Mouse (Mus musculus): ENCODE measurements around the gene Disp2.

Gene Disp2

DNA sequence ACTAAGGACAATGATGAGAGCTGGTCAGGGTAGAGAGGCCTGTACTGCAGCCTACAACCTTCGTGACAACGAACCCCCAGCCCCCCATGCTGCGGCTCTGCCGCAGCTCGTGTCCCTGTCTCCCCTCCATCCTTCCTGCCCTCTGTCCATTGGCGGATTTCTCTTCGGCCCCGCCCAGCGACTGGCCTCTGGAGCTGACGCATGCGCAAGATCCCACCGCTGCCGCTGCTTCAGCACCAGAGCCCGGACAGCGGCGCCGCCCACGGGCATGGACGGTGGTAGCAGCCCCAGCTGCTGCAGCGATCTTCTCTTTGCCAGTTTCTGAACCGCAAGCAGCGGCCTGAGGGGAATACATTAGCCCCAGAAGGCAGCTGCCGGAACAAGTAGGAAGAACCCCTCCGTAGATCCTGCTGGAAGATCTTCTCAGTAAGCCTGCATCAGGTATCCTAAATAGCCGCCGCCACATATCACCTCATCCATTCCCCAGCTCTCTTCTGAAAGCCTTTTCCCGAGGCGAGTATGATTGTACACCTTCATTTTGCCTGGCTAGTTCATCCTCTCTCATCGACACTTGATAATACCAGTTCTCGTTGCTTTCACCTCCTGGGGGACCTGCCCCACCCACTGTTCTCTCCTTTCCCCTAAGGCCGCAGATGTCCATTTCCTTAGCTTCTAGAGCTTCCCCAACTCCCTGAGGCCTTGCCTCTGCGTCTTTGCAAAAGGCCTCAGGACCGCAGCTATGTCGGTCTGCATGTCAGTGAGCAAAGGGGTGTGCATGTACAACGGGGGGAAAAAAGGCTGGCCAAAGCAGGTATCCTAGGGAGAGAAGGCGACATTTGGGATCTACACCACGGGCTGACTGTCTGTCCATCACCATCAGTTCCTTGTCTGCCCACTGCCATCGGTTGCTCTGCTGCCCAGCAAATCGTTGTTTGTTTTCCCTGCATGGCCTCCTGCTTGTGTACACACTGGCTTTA, at the start of gene Disp2:
Gene Disp2 (plus strand): TSS at position 216 of the 977 bp plus-strand sequence.
- peak; percentile 26 to 51 for DNase-seq (ENCODE audit: low read depth in 2 of 2, low spot score in 2 of 2)

DNA sequence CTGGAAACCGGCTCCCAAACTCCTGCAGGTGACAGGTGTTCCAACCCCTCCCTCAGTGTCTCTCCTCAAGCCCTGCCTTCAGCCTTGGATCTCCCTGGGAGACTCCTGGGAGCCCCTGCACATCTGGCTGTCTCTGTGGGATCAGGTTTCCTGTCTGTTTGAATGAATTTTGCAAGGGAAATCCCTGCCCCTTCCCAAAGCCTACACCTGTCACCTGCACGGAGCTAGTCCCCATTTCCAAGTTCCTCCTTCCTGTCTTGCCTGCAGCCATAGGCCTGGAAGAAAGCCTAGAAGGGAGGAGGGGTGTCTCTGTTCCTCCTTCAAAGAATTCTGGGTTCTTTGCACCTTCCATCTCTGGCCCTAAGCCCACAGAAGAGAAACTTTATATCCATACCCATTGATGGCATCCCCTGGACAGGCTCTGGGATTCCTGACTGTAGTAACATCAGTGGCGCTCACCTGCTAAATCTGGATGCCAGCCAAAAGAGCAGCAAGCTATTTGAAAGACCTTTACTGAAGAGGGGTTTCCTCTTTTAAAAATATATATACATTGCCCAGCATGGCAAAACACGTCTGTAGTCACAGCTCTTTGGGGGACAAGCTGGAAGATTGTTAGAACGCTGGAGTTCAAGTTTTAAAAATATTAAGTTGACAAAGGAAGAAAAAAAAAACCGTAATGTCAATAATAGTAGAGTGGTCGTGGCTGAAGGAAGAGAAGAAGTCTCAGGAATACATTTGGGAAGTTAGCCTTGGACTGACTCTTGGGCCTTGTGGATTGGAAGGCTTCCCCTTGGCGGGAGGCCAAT, 49.5 kb upstream of the Disp2 start:
- no peak for DNase-seq (ENCODE audit: low read depth in 2 of 2, low spot score in 2 of 2)

DNA sequence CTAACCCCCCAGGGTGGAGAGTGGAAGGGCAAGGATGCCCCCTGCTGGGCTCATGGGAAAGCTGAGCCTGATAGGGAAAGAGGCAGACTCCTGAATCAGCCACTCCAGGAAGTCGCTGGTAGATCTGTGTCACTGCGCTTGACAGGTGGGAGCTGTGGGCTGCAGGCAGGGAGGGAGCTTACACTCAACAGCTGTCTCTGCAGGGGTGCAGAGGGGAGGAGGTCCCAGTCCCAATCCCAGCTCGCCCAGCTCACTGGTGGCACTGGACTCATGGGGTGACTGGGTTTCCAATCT, 49.0 kb upstream of the Disp2 start:
- peak in 1 of 2 experiments; percentile 42 for DNase-seq (ENCODE audit: low read depth in 2 of 2, low spot score in 2 of 2)

DNA sequence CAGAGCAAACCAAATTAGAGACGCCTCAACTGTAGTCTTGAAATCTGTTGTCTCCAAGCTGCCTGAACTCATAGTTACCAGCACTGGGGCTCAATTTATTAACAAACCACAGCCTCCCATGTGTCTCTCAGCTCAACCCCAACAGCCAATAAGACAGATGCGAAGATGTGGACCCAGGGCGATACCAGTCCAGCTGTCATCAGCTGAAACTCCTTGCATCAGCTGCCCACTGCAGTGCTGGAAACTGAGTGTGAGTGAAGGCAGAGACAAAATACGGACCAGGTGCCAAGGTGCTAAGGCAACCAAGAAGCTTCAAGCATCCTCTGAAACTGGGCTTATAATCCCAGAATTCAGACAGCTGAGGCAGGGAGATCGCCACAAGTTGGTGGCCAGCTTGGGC, 47.5 kb upstream of the Disp2 start:
- no peak for DNase-seq (ENCODE audit: low read depth in 2 of 2, low spot score in 2 of 2)

DNA sequence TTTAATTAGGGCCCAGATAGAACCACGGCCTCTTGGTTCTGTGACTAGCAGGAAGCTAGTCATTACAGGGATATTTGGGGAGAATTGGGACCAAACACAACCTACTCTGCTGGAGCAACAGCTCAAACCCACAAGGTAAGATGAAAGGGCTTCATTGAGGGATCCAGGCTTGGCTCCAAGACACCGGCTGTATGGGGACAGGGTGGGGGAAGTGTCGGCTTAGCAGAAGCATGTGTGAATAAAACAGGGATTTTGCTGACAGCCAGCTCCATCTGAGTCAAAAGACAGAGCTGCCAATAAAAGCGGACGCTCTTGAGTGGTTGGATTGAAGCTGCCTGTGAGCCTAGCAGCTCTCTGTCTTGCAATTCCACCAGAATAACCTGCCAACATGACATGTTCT, 46.2 kb upstream of the Disp2 start:
- no peak for DNase-seq (ENCODE audit: low read depth in 2 of 2, low spot score in 2 of 2)

DNA sequence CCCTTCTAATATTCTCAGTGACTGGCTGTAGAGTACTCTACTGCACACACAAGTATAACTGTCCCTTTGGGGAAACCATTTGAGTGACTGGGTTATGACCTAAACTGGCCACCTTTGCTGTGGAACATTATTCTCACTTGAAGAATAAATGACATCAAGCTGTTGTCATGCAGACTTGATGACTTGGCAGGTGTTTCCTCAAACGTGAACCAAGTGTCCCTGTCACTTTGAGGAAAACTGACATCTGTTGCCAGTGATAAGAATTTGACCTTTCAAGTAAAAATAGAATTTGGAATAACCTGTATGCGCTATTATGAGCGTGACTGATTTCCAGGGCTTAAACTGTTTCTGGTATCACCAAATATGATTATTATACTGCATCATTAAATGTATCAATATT, 39.2 kb upstream of the Disp2 start:
- DNase-seq (ENCODE audit: low read depth in 2 of 2, low spot score in 2 of 2): no peak

DNA sequence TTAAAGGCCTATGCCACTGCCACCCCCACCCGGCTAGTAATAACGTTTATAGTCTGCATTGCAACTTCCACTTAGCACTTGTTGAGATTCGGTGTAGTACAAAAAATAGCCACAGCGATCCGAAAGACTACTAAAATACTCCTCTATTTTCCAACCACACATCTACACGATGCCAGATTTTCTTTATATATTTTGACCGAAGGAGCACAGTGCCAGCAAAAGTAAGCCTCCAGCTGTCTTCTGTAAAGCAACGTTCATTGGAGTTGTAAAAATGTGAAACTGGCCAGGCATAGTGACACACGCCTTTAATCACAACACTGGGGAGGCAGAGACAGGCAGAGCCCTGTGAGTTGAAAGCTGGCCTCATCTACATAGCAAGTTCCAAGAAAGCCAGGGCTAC, 38.3 kb upstream of the Disp2 start:
- DNase-seq (ENCODE audit: low read depth in 2 of 2, low spot score in 2 of 2): no peak

DNA sequence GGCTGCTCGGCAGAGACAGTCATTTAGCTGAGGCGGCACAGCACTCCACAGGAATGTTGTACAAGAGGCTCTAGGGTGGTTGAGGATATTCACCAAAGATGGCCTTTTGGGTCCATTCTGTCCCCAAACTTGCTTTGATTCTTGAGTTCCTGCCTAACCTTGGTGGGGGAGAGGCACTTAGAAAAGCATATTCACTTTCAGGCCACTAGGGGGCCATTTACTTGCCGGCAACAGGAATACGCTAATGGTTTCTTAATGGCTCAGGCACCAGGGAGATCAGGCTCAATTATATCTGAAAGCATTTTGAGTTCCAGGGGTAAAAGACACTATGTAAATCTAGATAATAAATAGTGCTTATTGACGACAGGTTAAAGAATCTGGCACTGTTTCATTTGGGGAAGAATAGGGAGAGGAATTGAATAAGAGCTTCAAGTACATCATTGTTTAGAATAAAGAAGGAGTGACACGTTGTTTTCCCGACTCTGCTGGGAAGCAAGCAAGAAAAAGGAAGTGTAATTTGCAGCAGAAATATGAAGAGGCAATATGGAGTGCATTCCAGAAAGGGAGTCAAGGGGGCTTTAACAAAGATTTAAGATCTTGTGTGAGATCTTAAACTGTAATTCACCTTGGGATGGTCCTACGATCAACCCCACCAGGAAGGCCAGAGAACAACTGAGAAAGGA, 36.1 kb upstream of the Disp2 start:
- DNase-seq (ENCODE audit: low read depth in 2 of 2, low spot score in 2 of 2): peak in 1 of 2 experiments; percentile 50

DNA sequence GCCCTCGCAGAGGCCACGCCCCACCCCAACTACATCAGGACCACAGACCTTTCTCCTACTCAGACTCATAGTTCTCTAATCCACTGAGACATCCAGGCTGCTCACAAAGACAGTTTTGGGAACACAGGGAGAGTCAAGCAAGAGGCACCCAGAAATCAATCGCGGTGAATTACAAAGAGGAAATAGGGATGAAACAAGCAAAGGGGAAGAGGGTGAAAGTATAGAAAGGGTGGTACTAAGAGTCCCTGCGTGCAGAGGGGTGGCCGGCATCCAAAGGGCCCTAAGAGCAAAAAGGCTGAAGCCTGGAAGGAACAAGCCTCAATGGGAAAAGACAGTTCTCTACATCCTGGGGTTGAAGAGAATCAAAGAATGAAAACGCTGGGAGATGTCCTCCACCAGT, 34.9 kb upstream of the Disp2 start:
- DNase-seq (ENCODE audit: low read depth in 2 of 2, low spot score in 2 of 2): no peak

DNA sequence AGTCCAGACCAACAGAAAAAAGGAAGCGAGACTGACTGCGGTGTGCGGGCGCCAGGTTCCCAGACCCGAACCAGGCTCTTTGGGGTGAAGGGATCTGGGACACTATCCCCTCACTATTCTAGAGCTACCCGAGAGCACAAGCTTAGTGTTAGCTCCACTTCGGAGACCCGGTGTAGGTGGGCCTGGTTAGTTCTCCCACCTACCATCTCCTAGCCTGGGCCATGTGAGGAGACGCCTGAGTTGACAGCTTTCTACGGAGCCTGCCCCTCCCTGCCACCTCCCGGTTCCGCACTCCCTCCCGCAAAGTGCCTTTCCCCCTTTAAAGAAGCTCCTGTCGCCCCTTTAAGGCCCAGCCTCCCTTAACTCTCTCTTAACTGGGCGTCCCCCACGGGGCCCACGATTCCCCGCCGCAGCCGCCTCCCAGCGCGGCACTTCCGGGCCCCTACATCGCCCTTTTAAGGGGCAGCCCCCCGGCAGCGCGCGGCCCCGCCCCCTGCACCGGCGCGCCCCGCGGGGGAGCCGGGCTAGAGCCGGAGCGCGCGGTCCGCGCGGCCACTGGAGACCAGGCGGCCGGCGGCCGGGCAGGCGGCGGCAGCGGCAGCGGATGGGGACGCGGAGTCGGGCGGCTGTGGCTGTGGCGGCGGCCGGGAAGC, 34.2 kb upstream of the Disp2 start, which contains the start of gene Inafm2:
Gene Inafm2 (plus strand): TSS at position 527 of the 653 bp plus-strand sequence.
- DNase-seq (ENCODE audit: low read depth in 2 of 2, low spot score in 2 of 2): peak; percentile 81 to 85

DNA sequence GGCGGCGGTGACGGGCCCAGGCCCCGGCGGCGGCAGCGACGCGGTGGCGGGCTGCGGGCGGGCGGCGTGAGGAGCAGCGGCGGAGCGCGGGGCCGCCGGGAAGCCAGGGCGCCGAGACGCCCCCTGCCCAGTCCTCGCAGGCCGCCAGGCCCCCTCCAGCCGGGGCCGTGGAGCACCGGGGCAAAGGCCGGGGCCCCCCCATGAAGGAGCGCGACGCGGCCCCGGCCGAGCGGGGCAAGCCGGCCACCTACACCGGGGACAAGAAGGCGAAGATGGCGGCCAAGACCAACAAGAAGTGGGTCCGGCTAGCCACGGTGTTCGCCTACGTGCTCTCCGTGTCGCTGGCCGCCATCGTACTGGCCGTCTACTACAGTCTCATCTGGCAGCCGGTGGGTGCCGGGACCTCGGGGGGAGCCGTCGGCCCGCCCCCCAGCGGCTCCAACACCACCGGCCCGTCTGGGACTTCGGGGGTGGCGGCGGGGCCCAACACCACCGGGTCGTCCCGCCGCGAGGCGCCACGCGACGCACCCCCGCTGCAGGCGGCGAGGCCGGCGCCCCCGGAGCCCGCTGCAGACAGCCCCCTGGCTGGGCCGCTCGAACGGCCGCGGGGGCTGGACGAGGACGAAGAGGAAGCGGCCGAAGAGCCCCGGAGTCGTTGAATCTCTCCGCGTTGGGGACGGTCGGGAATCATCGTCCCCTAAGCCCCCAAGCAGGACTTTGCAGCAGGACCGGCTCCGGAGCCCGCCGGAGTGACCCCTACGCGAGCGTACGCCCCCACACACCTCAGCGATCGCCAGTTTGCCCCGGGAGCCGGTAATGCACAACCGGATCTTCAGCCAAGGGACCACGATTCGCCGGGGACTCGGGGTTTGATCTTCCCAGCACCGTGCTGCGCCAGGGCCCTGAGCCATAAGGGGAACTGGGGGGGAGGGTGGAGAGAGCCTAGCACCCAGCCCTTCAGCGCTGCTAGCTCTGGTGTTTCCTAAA, 33.3 kb upstream of the Disp2 start:
- DNase-seq (ENCODE audit: low read depth in 2 of 2, low spot score in 2 of 2): peak in 1 of 2 experiments; percentile 29

DNA sequence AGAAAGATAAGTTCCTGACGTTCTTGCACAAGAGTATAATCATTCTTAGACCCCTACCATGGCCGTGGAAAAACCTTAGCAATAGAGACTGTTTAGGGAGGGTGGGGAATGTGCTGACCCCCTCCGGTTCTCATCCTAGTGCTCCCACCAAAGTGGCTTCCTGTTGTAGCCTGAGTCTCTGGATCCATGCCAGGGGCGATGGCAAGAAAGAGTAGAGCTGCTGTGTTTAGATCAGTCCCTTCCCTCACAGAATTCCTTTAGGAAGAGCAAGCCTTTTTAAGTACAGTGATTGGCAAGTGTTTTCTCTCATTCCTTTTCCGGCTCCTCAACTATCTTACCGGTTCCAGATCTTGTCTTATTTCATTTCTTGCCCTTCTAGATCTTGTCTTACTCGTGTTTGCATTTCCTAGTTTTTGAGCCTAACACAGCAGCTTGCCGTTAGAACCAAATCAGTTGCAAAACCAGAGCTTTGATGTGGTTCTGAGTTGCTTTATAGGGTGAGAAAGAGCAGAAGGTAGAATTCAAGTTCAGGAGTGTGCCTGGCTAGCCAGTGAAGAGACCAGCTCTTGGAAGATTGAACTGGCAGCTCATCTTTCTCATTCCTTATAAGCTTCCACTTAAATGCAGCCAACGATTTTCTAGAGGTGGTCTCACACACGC, 32.1 kb upstream of the Disp2 start:
- peak in 1 of 2 experiments; percentile 55 for DNase-seq (ENCODE audit: low read depth in 2 of 2, low spot score in 2 of 2)

DNA sequence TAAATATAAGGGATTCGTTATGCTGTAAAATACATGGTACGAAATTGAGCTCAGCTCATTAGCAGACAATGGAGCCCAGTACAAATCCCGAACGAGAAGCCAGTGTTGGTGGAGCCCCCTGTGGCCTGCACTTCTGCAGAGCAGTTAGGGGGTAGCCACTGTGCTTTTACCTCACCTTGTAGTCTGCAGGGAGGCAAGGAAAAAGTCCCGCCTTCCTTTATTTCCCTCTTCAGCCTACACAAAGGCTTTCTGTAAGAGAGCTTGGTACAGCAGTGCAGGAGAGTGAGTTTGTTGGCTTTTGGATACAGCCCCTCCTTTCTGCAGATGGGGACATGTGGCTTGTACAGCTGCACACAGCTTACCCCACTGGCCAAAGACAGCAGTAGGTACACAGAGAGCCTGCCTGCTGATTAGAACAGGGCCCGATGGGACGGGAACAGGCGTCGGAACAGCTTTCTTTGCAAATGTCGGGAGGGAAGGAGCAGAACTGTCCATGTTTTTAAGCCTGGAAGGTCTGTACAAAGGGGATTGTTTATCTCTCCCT, 30.1 kb upstream of the Disp2 start:
- no peak for DNase-seq (ENCODE audit: low read depth in 2 of 2, low spot score in 2 of 2)

DNA sequence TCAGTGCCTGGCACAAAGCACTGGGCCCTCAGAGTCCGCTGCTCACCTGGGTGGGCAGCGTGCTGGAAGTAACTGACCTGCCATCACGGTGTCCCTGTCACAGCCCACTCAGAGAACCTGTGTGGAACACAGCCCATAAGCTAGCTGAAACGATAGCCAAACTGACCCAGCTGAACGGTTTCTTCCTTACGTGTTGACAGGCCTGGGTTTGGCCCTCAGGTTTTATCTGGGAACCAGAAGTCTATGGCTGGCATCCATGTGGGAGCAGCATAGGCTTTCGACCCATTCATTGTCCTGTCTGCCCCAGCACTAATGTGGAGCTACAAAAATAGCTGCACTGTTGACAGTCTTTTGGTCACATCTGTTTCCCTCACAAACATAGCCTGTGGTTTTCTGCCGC, 29.0 kb upstream of the Disp2 start:
- DNase-seq (ENCODE audit: low read depth in 2 of 2, low spot score in 2 of 2): no peak

DNA sequence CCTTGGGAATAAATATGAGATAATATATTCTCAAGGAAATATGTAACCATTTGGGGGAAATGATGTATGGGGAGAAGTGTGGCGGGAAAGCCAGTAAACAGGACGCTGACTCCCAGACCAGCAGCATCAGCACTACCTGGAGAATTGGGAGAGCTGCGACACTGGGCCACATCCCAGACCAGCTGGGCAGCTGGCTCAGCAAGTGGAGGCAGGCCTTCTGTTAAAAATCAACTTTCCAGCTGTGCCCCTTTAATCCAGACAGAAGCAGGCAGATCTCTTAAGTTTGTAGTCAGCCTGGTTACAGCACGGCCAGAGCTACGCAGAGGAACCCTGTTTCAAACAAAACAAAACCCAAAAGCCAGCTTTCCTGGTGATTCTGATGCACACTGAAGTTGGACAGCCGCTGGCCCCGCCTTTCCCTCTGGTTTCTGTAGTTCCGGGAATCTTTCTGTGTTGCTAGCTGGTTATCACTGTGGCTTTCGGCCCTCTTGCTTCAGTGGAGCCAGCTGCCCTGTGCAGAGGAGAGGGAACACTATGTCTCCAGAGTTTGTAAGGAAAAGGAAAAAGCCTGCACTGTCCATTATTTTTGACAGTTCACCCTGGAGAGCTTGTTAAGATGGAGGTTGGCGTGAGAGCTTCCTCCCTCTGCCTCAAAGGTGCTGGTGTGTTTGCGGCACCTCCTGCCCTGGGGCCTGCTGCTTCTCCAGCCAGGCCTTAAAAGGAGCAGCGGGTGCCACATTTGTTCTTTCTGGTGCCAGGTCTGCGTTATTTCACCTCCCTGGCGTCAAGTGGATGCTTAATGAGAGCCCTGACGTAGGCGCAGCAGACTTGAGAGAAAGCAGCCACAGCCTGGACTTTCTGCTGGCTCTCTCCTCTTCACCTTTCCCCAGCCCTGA, 27.4 kb upstream of the Disp2 start:
- DNase-seq (ENCODE audit: low read depth in 2 of 2, low spot score in 2 of 2): no peak

DNA sequence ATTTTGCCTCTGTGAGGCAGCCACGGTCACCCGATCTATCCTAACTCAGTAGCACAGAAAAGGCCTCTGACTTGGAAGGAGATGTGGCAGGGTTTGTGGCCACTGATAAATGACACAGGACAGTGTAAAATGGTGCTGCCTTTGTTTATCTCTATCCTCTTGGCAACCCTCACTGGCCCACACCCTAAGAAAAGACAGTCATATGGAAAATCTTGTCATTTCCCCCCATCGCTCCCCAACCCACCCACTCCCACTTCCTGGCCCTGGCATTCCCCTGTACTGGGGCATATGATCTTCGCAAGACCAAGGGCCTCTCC, 26.8 kb upstream of the Disp2 start:
- DNase-seq (ENCODE audit: low read depth in 2 of 2, low spot score in 2 of 2): no peak

DNA sequence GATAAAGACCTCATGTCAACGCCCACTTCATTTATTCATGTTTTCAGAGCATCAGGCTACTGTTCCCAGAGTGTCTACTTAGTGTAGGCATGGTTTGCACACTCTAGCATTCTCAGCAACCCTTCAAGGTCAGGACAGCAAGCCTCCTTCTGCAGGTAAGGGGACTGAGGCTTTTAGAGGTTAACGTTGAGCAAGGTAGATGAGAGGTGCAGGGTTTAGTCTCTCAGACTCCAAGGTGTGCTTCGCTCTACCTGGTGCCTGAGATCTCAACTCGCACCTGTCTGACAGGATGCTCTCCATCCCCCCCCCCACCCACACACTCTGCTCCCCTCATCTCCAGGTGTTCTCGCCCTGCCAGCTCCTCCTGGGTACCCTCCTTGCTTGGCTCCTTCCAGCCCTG, 25.4 kb upstream of the Disp2 start:
- DNase-seq (ENCODE audit: low read depth in 2 of 2, low spot score in 2 of 2): no peak

DNA sequence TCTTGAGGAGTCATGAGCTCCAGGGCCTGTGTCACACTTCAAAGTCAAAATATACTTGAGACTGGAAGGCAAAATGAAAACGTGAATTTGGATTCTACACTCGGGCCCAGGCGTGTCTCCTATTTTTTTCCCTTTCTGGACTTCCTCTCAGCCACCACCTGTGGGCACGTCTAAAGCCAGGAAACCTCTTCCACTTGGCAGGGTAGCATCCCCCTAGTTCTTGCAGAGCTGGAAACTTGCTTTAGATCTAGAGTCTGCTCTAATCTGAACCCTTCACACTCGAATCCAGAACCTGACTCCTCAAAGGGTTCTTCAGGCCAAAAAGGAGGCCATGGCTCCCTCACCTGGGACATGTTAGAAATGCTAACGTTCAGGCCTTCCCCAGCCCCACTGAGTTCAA, 24.1 kb upstream of the Disp2 start:
- no peak for DNase-seq (ENCODE audit: low read depth in 2 of 2, low spot score in 2 of 2)

Measured in CD8-positive naive resting alpha-beta T cell, adult 2 months (primary cell).